Mouse (Mus musculus) naive thymus-derived CD4-positive, alpha-beta T cell, adult 2 months (primary cell): ENCODE results near the gene Ptprc.

Source experiments
- DNase-seq: peaks from one replicate; pipeline ENCODE4 v3.0.0-alpha.2; 2011; ENCODE audit warnings: low read depth

Ptprc gene

DNA sequence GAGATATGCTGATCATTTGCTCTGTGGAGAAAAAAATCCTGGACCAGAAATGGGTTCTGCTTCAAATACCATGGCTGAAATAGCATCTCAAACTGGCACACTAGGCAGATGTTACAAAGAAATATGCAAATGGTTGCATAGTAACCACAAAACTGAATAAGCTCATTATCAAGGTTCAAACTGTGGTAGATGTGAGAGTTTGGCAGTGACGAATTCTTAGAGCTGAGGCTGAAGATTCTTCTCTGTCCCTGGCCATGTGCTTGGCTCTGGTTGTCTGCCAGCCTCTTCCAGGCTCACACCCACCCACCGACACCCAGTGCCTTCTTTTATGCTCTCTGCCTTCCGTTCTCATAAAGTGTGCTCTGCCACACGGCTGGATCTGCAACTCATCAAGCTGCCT, 26.7 kb downstream of the Ptprc start:
- DNase-seq: peak; percentile 74

DNA sequence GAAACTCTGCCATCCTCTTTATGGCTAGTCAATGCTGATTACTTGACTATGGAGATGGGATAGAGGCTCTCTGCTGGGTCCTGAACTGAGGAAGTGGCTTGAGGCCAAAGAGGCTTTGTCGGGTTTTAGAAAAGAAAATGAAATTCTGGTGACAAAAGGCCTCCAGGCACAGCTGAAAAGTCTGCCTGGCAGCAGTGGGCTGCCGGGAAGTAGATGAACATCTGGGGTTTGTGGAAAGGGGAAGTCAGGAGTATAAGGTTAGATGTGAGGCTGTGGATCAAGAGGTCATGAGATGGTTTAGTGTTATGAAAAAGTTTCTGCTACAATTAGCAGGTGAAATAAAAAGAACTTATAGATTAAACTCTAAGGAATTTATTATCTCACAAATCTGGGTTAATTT, 29.9 kb downstream of the Ptprc start:
- no peak for DNase-seq

DNA sequence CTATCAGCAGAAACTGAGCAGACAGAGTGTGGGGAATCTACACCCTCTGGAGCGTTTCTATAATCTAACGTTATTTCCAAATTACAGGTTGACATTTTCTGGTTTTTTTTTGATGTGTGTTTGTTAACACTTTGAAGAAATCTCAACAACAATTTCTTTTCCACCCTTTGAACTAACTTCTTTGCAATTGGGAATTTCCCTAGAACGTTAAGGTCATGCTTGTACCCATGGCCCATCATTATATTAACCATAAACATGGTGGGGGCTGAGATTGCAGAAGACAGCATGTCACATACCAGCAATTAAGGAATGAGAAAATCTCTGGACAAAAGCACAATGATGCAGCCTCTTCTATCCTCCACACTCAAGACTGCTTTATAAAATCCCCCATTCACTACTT, 30.4 kb downstream of the Ptprc start:
- peak; percentile 71 for DNase-seq

DNA sequence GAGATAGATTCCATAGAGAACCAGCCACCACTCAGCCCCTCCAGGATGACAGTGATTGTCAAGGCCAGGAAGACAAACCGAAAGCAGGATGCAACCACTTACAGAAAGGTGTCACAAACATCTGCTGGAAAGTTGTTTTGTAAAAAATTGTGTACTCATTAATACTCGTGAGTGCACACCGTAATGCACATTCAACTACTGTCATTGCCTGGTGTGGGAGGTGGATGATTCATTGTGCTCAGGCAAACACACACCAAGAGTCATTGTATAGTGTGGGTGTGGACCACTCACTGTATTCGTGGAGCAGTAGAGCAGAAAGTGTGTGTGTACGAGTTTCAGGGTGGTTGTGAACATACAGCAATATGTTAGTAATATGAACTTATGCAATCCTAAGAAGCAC, 31.1 kb downstream of the Ptprc start:
- DNase-seq: peak; percentile 67

DNA sequence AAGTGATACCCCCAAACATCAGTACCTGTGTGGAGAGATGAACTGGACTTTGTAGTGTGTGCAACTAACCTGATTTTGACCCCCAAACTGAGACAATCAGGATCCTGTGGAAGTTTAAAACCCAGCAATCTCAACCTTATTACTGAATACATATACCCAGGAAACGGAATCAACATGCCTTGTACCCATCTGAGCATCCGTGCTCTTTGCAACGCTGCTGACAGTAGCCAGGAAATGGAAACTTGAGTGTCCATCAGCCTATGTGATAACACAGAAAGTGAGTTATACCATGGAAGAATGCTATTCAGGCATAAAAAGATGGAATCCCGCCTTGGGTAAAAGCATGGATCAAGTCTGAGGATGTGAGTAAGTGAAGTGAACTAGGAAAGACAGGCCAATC, 34.7 kb downstream of the Ptprc start:
- DNase-seq: peak; percentile 70

DNA sequence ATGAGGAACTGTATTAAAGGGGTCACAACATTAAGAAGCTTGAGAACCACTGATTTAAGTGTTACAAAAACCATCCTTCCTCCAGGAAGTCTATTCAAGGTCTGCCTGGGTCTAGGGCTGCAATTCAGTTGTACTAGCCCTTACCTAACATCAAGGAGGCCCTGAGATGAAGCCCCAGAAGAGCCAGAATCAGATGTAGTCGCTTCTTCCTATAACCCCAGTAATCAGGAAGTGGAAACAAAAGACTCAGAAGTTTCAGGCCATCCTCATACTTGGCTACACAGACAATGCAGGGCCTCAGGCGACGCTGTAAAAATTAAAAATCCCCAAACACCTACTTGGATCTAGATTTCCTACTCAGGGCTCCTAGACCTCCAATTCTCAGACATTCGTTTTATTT, 37.8 kb downstream of the Ptprc start:
- DNase-seq: peak; percentile 71

DNA sequence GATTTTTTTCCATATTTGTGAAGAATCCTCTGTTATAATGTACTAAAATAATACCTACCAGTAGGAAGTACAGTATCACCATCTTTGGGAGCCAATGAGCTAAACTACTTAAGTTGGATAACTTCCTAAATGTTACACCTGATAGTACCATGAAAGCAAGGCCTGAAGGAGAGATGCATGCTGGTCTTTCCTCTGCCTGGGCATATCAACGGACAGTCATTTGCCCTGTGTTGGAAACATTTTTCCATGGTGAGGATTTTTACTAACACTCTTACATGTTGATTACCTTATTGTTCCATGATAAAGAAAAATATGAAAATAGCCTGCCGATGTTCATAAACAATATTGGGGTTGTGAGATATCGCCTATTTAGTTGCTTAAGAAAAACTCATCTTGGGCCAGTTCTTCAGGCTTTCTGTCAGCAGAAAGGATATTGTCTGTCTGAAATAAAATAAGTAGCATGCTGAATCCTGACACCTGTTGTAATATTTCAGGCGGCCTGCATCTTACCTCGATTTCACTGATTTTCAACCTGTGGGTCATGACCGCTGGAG, 38.4 kb downstream of the Ptprc start:
- peak; percentile 66 for DNase-seq

DNA sequence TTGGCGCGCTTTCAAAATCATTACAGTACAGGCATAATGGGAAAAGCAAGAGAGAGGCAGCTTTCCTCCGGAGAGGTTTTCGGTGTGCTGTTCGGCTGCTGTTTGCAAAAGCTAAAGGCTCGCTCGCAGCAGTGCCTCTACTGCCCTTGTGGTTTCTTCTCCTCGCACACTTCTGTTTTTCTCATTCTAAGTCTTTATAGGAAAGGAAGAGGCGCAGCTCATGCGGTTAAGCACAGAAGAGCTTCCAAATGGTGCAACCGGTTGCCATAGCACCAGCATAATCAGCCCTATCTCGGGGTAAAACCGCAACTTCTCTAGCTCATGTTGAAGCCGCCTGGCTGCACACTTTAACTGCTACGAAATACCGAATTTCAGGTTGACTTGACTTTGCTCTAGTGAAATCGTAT, 39.1 kb downstream of the Ptprc start:
- DNase-seq: peak; percentile 96

DNA sequence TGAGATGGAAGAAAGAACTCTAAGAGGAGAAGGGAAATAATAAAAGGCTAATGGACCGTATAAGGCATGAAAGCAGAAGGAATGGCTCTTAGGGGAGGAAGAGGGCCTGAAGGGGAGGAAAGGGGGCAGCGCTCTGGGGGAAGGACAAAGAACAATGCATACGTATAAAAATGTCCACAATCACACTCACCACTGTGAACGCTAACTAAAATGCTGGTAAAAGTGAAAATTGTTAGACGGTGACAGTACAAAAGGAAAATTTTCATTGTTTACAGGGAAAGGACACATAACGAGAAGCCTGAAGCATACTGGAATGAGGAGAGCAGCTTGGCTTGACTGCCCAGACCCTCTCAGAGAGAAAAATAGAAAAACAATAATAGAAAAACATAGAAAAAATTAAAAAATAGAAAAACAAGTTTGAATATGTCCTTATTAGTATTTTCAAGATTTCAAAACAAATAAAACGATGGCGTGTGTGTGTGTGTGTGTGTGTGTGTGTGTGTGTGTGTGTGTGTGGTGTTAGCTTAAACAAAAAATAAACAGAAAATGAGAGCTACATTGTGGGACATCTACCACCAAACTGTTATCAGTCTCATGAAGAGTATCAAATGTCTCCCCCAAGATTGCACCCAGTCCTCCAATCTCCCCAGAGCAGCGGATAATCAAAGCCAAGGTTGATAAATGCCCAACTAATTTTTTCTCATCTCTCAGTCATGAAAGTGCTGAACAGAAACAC, 39.7 kb downstream of the Ptprc start:
- DNase-seq: peak; percentile 57

DNA sequence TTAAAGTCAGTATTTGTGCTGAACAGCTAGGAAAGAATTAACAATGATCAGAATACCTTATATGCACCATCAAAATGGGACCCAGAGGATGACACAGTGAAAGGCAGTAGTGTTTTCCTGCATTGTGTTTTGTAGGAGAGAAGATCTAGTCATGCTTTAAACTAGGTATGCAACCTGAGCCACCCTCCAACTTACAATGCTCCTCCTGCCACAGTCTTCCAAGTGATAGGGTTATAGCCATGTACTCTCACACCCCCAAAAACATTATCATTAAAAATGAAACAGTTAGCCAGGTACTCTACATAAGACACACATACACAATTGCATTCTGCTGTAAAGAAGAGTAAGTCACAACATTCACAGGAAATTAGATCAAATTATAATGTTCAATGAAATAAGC, 40.4 kb downstream of the Ptprc start:
- peak; percentile 51 for DNase-seq

DNA sequence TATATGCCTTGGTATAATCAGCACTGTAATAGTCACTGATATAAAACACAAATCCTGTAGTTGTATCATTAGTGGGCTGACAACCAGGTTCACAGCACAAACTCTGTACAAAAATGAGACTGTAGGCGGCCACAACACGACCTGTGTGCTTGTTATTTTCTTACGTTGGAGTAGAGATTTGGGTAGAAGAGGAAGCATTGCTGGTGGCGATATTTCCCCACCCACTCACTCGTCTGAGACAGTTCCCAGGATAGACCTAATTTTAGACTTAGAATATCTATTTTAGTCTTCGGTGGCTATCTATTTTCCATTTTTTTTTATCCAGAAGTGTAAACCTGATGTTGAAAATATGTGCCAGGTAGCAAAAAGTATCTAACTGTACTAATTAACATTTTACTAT, 41.2 kb downstream of the Ptprc start:
- DNase-seq: peak; percentile 71

DNA sequence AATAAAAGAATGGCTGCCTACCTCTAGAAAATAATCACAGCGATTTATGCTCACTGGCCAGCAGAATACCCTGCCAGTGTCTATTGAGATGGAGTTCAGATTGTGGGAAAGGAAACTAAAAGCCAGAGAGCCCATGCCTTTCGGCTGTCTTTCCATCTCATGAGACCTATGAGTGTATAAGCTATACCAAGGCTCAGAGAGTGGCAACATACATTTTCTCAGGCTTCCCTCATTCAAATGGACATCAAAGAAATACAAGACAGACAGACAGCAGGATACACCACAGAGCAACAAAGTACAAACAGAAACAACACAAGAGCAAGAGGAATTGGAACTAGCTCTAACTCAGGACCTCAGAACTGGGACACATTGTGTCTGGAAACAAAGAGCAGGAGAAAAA, 43.8 kb downstream of the Ptprc start:
- DNase-seq: peak; percentile 54

DNA sequence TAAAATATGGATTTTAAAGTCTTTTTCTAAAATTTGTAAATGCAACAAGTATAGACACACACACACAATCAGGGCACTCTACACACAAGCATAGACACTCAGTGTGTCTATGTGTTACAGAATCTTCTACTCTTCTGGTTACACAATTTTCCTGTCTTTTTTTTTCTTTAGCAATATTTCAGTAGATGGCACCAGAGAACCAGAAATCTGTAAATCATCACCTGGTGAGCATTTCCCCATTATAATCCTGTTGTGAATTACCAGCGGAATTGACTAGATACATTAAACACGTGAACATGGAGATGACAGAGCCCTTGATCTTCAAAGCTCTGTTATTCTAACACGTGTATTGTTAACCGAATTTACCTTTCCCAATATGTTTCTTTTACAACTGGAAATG, 45.4 kb downstream of the Ptprc start:
- peak; percentile 84 for DNase-seq

DNA sequence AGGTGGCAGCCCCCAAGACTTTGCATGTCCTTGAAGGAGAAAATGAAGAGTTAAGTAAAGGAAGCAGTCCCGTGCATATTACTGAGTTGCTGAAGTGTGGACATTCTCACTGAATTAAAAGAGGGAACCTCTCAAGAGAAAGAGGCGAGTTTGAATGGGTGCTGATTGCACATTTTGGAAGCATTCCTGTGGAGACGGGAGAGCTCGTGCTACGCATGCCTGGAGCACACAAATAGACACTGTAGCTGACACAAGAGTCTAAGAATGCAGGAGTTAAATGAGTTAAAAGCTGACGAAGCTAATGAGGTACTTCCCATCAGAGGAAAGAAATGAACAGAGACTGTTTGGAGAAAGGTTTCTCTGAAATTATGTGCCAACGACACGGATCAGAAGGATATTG, 48.7 kb downstream of the Ptprc start:
- peak; percentile 43 for DNase-seq

DNA sequence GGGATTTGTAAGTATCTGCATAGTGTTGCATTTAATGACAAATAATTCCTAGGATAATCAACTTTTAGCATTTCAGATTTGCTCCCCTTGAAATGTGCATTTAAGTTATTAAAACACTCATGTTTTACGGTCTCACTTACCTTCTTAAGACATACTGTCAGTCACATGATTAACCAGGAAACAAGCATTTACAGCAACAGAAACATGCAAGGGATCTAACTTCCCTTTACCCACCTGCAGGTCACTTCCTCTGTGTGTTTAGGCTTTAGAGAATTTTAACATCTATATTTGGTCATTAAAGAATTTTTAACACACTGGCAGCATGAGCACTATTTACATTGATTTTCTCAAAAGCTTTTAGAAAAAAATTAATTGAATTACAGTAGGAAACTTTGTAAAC, 50.2 kb downstream of the Ptprc start:
- peak; percentile 64 for DNase-seq

DNA sequence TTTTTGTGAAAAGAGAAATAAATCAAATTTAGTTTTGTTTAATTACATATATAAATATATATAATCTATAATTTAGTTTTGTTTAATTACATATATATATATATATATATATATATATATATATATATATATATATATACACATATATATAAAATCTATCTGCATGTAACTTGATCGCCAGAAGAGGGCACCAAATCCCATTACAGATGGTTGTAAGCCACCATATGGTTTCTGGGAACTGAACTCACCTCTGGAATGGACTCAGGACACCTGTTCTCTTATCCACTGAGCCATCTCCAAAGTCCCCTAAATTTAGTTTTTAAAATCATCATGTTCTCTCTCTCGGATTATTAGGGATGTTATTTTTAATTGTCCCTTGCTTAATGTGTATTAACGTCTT, 51.6 kb downstream of the Ptprc start:
- DNase-seq: peak; percentile 78

DNA sequence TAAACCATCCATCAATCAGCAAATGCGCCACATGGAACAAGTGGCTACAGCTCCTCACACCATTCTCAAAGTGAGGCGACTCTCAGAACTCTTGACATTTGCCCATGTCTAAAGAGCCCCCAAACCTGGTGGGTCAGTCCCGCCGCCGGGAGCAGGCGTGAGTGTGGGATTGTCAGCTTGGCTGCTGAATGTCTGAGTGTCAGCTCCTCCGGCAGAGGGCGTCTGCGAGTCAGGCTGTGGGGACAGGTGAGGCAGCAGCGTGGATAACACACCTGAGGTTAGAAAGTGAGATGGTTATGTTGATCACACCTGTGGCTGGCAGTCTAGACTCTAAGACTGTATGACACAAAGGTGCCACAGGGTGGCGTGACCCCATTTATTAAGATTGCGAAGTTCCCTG, 55.6 kb downstream of the Ptprc start:
- DNase-seq: no peak

DNA sequence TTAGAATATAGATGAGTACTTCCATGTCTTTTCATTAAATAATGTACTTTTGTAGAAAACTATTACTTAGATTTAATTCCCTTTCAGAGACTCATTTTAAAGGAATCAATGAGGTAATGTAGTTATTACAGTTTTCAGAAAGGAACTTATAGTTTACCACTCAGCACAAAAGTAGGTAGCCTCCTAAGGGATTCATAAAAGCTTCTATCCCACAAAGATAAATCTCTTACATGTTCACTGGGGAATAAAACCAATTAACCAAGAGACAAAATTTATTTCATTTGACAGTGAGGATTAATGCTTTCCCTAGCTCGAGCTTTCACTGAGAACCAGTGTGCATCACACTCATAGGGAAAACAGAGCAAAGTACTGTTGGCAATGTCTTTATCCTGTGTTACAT, 82.3 kb downstream of the Ptprc start:
- no peak for DNase-seq

DNA sequence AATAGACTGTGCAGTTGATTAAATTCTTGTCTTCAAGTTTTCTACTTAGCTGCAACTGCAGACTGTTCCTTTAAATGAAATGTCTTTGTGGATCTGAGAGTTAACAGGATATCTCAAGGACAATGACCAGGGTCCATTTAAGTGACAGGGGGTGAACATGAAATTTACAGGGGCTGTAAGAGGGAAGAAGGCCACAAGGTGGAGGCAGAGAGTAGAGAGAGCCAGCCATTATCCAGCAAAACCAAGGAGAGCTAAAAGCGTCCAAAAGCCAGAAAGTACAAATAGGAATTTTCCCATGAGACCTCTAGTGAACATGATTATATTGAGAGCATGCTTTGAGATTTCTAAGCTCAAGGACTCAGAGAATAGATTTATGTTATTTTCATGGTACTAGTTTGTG, 89.7 kb downstream of the Ptprc start:
- peak; percentile 49 for DNase-seq

DNA sequence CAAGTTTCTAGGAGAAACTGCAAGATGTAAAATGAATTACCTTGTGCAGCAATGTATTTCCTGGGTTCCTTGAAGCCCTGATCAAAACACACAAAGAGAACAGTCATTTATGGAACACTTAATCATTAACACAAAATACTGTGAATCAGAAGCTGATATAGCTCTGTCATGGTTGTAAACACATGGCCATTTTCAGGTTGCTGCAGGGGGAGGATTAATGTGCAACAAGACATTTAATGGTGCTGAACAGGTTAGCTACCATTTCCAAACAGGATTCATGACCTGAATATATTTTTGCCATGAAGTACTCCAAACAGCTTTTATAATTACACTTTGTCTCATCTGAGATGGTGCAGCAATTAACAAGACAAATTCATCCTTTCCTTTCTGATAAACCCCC, 91.8 kb downstream of the Ptprc start:
- DNase-seq: no peak

DNA sequence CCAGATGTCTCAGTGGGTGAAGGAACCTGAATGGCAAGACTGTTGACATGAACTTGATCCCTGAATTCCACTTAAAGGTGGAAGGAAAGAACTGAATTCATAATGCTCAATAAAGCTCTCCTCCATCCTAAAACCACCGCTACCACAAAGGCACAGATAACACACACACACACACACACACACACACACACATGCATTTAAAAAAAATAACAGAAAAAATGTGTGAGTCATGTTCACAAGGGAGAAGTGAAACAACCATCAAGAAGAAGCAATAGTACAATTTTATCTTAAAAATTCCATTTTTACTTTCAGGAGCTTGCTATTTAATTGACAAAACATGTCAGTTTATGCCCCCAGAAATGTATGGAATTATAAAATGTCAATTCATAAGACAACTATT, 95.2 kb downstream of the Ptprc start:
- no peak for DNase-seq

DNA sequence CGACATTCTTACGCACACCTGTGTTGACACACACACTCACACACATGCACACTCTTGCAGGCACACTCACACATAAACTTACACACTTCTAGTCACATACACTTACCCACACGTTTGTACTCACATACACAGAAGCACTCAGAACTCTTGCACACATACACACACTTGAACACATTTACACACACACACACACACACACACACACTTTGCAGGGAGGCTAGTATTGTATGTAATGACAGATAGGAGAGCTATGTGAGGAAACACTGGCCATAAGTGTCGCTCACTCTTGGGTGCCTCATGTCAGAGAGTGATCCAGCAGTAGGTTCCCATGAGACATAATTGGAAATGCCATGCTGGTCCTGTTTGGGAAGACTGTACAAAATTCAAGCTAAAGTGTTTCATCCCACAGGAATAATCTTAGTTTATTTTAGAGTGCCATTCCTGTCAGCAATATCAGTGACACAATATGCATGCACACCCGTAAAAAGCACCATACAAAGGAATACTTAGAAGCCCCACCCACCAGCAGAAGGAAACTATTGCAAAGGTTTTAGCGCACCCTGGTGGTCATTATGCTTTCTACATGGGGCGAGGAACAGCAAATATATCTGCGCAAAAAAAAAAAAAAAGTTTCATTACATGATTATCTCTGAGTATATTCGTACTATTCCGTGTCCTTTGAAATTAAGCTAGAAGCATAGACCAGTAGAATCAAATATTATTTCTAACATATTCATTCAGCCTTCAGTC, 131.1 kb downstream of the Ptprc start:
- peak; percentile 90 for DNase-seq

DNA sequence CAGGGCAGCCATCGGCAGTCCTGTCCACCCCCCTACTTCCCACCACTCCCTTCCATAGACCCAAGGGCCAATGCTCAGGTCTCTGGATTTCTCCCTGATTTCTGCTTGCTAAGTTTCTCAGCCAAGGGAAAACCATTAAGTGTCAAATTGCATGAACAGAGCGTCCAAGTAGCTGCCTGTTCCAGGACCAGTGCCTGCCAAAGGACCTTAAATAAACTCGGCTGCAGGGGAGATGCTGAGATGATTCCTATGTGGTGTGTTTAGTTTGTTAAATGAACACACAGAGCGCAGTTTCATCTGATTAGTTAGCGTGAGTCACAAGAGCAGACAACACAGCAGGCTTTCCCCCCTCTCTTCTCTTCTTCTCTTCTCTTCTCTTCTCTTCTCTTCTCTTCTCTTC, 135.0 kb downstream of the Ptprc start:
- no peak for DNase-seq

DNA sequence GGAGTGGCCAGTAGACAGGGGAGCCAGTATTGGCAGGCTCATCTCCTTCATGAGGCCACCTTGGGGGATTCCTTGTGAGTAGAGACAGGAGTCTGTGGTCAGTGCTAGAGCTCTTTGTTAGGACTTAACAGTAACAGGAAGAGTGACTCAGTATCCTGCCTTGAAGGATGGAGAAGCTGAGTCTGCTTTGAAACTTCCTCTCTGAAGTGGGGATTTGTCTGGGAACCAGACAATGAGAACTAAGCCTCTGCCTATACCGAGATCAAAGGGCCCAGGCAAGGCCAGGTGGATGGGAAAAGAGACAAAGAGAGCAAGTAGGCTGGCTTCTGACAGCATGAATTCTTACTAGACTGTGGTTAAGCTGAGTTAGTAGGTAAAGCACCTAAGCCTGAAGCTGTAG, 136.3 kb downstream of the Ptprc start:
- no peak for DNase-seq
